Mouse (Mus musculus) heart, embryonic 11.5 days (tissue): Measurements from ENCODE around the gene Tmem33. TPM values are rescaled to one million over a fixed set of nuclear protein-coding genes. Genes with fewer than 3 reads are reported as not detected.

Experiments used
- ATAC-seq: fragments of 200-750 bp; cut with Nextera tagmentation; replicated peaks from 2 replicates; pipeline ENCODE4 v1.8.0; 2017; ENCODE audit warnings: moderate library complexity; ENCODE audit not compliant: insufficient number of reproducible peaks, low FRiP score, low TSS enrichment
- H3K27ac ChIP-seq: fragments of 300-500 bp; sonication (generic); 2 replicates; pipeline ENCODE4 v1.5.1; 2014; ENCODE audit warnings: mild to moderate bottlenecking, low read depth, low read length
- H3K27me3 ChIP-seq: fragments of 300-500 bp; sonication (generic); 2 replicates; pipeline ENCODE4 v1.6.1; 2014; ENCODE audit warnings: mild to moderate bottlenecking, low read length, mixed read lengths; ENCODE audit not compliant: control insufficient read depth, insufficient read depth
- H3K36me3 ChIP-seq: fragments of 300-500 bp; sonication (generic); 2 replicates; pipeline ENCODE4 v1.6.1; 2014; ENCODE audit warnings: mild to moderate bottlenecking, low read length, moderate library complexity, mixed read lengths; ENCODE audit not compliant: control insufficient read depth, insufficient read depth
- H3K4me1 ChIP-seq: fragments of 300-500 bp; sonication (generic); 2 replicates; pipeline ENCODE4 v1.6.1; 2014; ENCODE audit warnings: low read length; ENCODE audit not compliant: control insufficient read depth, insufficient read depth
- H3K4me2 ChIP-seq: fragments of 300-500 bp; sonication (generic); 2 replicates; pipeline ENCODE4 v1.6.1; 2014; ENCODE audit warnings: mild to moderate bottlenecking, moderate library complexity
- H3K4me3 ChIP-seq: fragments of 300-500 bp; sonication (generic); 2 replicates; pipeline ENCODE4 v1.5.1; 2014; ENCODE audit warnings: low read depth, low read length
- H3K9ac ChIP-seq: fragments of 300-500 bp; sonication (generic); 2 replicates; pipeline ENCODE4 v1.6.1; 2014; ENCODE audit warnings: mild to moderate bottlenecking, low read depth, low read length, moderate library complexity
- H3K9me3 ChIP-seq: fragments of 300-500 bp; sonication (generic); replicated peaks from 2 replicates; pipeline ENCODE4 v1.6.1; 2016; ENCODE audit warnings: low read length; ENCODE audit not compliant: control insufficient read depth
- WGBS: fragments of 180-500 bp; shearing (Covaris S2); extraction: QIAGEN DNeasy Blood & Tissue Kit; methylation state at CpG from one replicate; pipeline ENCODE4 v1.1.7; 2014; ENCODE audit not compliant: insufficient replicate concordance; 5-methylcytosine and 5-hydroxymethylcytosine counted together
- polyA plus RNA-seq: library from polyadenylated mRNA; unstranded; fragments of >200 nt; fragmentation: Nextera tagmentation; extraction: Ambion mirVana; gene quantifications from 2 replicates; pipeline ENCODE4 v1.2.1, GENCODE M21; 2014

Tmem33 gene
- polyA plus RNA-seq, 1 experiment from 2014 or later, result 57.2 TPM

GRCm38 (mm10) chr5:67300926-67301597 is 40.7 kb downstream of the Tmem33 start:
- no peak overlapping the region for H3K27ac ChIP-seq
- H3K4me1 ChIP-seq, result no peaks in the 10 kb centered on the region
- H3K4me3 ChIP-seq, result no peak overlapping the region
- no peak overlapping the region for H3K4me2 ChIP-seq
- H3K36me3 ChIP-seq, result no peaks in the 10 kb centered on the region
- no peaks in the 10 kb centered on the region for H3K27me3 ChIP-seq
- no peak for ATAC-seq
- no peaks in the 10 kb centered on the region for H3K9me3 ChIP-seq
- no peak overlapping the region for H3K9ac ChIP-seq
- 94% methylated on average over 8 of the region's 8 CpGs for WGBS

GRCm38 (mm10) chr5:67301722-67302331 is 41.5 kb downstream of the Tmem33 start:
- H3K27me3 ChIP-seq, result no peaks in the 10 kb centered on the region
- H3K36me3 ChIP-seq, result no peaks in the 10 kb centered on the region
- no peak for ATAC-seq
- H3K4me1 ChIP-seq, result no peaks in the 10 kb centered on the region
- H3K27ac ChIP-seq, result no peak overlapping the region
- H3K4me2 ChIP-seq, result no peak overlapping the region
- no peak overlapping the region for H3K4me3 ChIP-seq
- H3K9me3 ChIP-seq, result no peaks in the 10 kb centered on the region
- H3K9ac ChIP-seq, result no peak overlapping the region
- 69% methylated on average over 8 of the region's 8 CpGs for WGBS

GRCm38 (mm10) chr5:67303816-67304215 is 43.5 kb downstream of the Tmem33 start:
- H3K27me3 ChIP-seq, result no peaks in the 10 kb centered on the region
- 80% methylated on average over 1 of the region's 1 CpGs for WGBS
- ATAC-seq, result no peak

GRCm38 (mm10) chr5:67306698-67307521 is 46.5 kb downstream of the Tmem33 start, which contains the start of gene Slc30a9:
Gene Slc30a9 (plus strand): TSS chr5:67306955.
- Histone ChIP-seq H3K9ac (peak within 1 kb of the TSS; percentile 96), H3K27me3 (no peaks in the 10 kb centered on the region), H3K36me3 (no peaks in the 10 kb centered on the region), H3K9me3 (no peaks in the 10 kb centered on the region), H3K27ac (peak within 1 kb of the TSS; percentile 90), H3K4me3 (peak within 1 kb of the TSS; percentile 99), H3K4me2 (peak within 1 kb of the TSS; percentile 80), H3K4me1 (peaks cover 7% of the 10 kb centered on the region)
- WGBS, result under 1% methylated on average over 71 of the region's 83 CpGs
- ATAC-seq, result peak; percentile 96

More at GRCm38 (mm10) chr5:67303816-67304215, 43.5 kb downstream of the Tmem33 start:
- Histone ChIP-seq H3K4me2 (no peak overlapping the region), H3K4me3 (no peak overlapping the region), H3K9me3 (no peaks in the 10 kb centered on the region), H3K36me3 (no peaks in the 10 kb centered on the region), H3K27ac (no peak overlapping the region), H3K9ac (no peak overlapping the region), H3K4me1 (peaks cover 7% of the 10 kb centered on the region)

- Histone ChIP-seq H3K27ac (peak overlapping the region; percentile 90; the same call in 1 of the 2 replicates), H3K27me3 (no peaks in the 10 kb centered on the region), H3K4me1 (peaks cover 7% of the 10 kb centered on the region), H3K36me3 (no peaks in the 10 kb centered on the region), H3K9me3 (no peaks in the 10 kb centered on the region), H3K9ac (peak overlapping the region; percentile 96), H3K4me2 (peak overlapping the region; percentile 80), H3K4me3 (peak overlapping the region; percentile 99)
- ATAC-seq, result no peak
- WGBS, result 23% methylated on average over 13 of the region's 13 CpGs
These were observed 47.4 kb downstream of the Tmem33 start for GRCm38 (mm10) chr5:67307659-67308222.

GRCm38 (mm10) chr5:67311811-67312521 is 51.6 kb downstream of the Tmem33 start:
- H3K9ac ChIP-seq, result no peak overlapping the region
- H3K9me3 ChIP-seq, result no peaks in the 10 kb centered on the region
- no peak overlapping the region for H3K4me2 ChIP-seq
- no peak overlapping the region for H3K27ac ChIP-seq
- WGBS, result 72% methylated on average over 3 of the region's 3 CpGs
- H3K36me3 ChIP-seq, result no peaks in the 10 kb centered on the region; the same call in 1 of the 2 replicates
- no peak overlapping the region for H3K4me3 ChIP-seq
- no peak for ATAC-seq
- no peaks in the 10 kb centered on the region for H3K27me3 ChIP-seq
- H3K4me1 ChIP-seq, result peaks cover 7% of the 10 kb centered on the region

GRCm38 (mm10) chr5:67312522-67312851 is 52.1 kb downstream of the Tmem33 start:
- no peak overlapping the region for H3K27ac ChIP-seq
- no peak for ATAC-seq
- H3K4me1 ChIP-seq, result peaks cover 7% of the 10 kb centered on the region
- H3K4me2 ChIP-seq, result no peak overlapping the region
- no peak overlapping the region for H3K4me3 ChIP-seq
- WGBS, result 93% methylated on average over 3 of the region's 3 CpGs
- no peak overlapping the region for H3K9ac ChIP-seq
- no peaks in the 10 kb centered on the region for H3K9me3 ChIP-seq
- H3K27me3 ChIP-seq, result no peaks in the 10 kb centered on the region
- no peaks in the 10 kb centered on the region; the same call in none of the 2 replicates for H3K36me3 ChIP-seq
